Comparison of ENCODE assay signal across 11 mouse cellular contexts in the genomic region with DNA sequence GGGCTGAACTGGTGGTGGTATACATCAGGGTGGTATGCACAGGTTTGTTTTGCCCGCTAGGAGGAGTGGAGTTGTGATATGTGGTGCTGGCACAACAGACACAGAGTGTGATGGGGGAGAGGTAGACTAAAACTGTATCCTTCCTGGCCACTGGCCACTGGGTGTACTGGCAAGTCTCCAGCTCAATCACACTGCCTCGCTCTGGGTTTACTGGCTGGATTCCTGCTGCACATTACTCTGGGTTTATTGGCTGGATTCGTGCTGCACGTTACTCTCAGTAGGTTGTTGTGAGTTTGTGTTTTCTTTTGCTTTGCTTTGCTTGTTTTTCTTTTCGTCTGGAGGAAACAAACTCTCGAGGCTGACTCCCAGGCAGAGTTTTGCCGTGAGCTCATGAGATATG. TPM values are rescaled to one million over a fixed set of nuclear protein-coding genes. Genes with fewer than 3 reads are reported as not detected.
"Had no signal": no experiment of that assay in that cellular context is flagged by ENCODE, and none has a peak within 500 bp of the region (broad histone marks: within the 10 kb centered on the region; RNA-seq: fewer than 3 reads in every experiment).

No protein-coding gene starts in this region.

RNA-seq across cellular contexts. Expression of gene Ces1d, which starts 1.5 kb away (rescaled TPM):
- total RNA-seq: left cerebral cortex, adult 2 months; left cerebral cortex, postnatal 14 days; monocyte, adult 5-6 weeks had no signal
- polyA plus RNA-seq: limb, embryonic 11.5 days; macrophage; midbrain, embryonic 11.5 days; neural tube, embryonic 12.5 days had no signal

RNA-seq across cellular contexts. Expression of gene Ces1e, which starts 30.3 kb away (rescaled TPM):
- total RNA-seq: layer of hippocampus, postnatal 25 days; left cerebral cortex, adult 2 months; left cerebral cortex, postnatal 14 days; monocyte, adult 5-6 weeks; neutrophil, adult 5-6 weeks had no signal
- polyA plus RNA-seq: limb, embryonic 11.5 days; limb, embryonic 15.5 days; macrophage; midbrain, embryonic 11.5 days; midbrain, embryonic 15.5 days; neural tube, embryonic 12.5 days had no signal
